Mouse (Mus musculus) ES-E14 (cell line): ENCODE results near the gene Synj1. TPM values are rescaled to one million over a fixed set of nuclear protein-coding genes. Genes with fewer than 3 reads are reported as not detected.

ENCODE experiments used
- DNase-seq: peaks from one replicate; pipeline ENCODE4 v3.0.0-alpha.2; 2013; ENCODE audit warnings: low read depth, low spot score
- H3K27ac ChIP-seq: 2 replicates; pipeline ENCODE4 v1.5.1; 2012; ENCODE audit warnings: low read depth, mild to moderate bottlenecking, low read length, moderate library complexity, mixed read lengths; ENCODE audit not compliant: poor library complexity, insufficient read depth, severe bottlenecking
- H3K36me3 ChIP-seq: 2 replicates; pipeline ENCODE4 v1.6.1; 2012; ENCODE audit warnings: mild to moderate bottlenecking, low read length, moderate library complexity, mixed read lengths; ENCODE audit not compliant: control insufficient read depth, poor library complexity, insufficient read depth, severe bottlenecking
- H3K4me1 ChIP-seq, 2 experiments: fragments of 150-350 bp in 1 of 2; sonication (generic) in 1 of 2; 2 replicates each; pipeline ENCODE4 v1.6.1; 2012; ENCODE audit warnings: low read length in 2 of 2, mild to moderate bottlenecking in 1 of 2, mixed read lengths in 1 of 2; ENCODE audit not compliant: control insufficient read depth in 2 of 2, insufficient read depth in 2 of 2, poor library complexity in 1 of 2
- H3K4me3 ChIP-seq, 2 experiments: fragments of 150-350 bp in 1 of 2; sonication (generic) in 1 of 2; 2 replicates each; pipeline ENCODE4 v1.5.1; 2012; ENCODE audit warnings: low read length in 2 of 2, low read depth in 1 of 2, mild to moderate bottlenecking in 1 of 2, mixed read lengths in 1 of 2; ENCODE audit not compliant: insufficient read depth in 1 of 2, poor library complexity in 1 of 2, severe bottlenecking in 1 of 2
- H3K9ac ChIP-seq: 2 replicates; pipeline ENCODE4 v1.6.1; 2012; ENCODE audit warnings: low read depth, mild to moderate bottlenecking, low read length, mixed read lengths; ENCODE audit not compliant: poor library complexity, insufficient read depth, severe bottlenecking
- H3K9me3 ChIP-seq: fragments of 150-350 bp; sonication (generic); 2 replicates; pipeline ENCODE4 v1.6.1; 2012; ENCODE audit warnings: low read depth, mild to moderate bottlenecking, low read length; ENCODE audit not compliant: control insufficient read depth, insufficient read depth
- CHD2 ChIP-seq: IDR thresholded peaks from 2 replicates; pipeline ENCODE4 v1.6.1; 2014; ENCODE audit warnings: mild to moderate bottlenecking, low read depth, low read length, inconsistent platforms
- HCFC1 ChIP-seq: IDR thresholded peaks from 2 replicates; pipeline ENCODE4 v1.6.1; 2012; ENCODE audit warnings: low read length, inconsistent platforms, borderline replicate concordance; ENCODE audit not compliant: insufficient read depth
- MAFK ChIP-seq: IDR thresholded peaks from 2 replicates; pipeline ENCODE4 v1.6.1; 2014; ENCODE audit warnings: mild to moderate bottlenecking, low read depth, low read length, inconsistent platforms; ENCODE audit not compliant: insufficient read depth
- ZC3H11A ChIP-seq: IDR thresholded peaks from 2 replicates; pipeline ENCODE4 v1.6.1; 2012; ENCODE audit warnings: low read depth, mild to moderate bottlenecking, inconsistent platforms, low read length, borderline replicate concordance
- ZNF384 ChIP-seq: IDR thresholded peaks from 2 replicates; pipeline ENCODE4 v1.6.1; 2012; ENCODE audit warnings: low read depth, low read length, inconsistent platforms
- in situ Hi-C, 2 experiments: fragments of 600-800 bp; cut with MboI; formaldehyde crosslinking; loops; one replicate each; pipeline ENCODE4 v1.15.1; 2025; ENCODE audit warnings: low sequenced_read_pairs in 2 of 2, inconsistent platforms in 1 of 2; ENCODE audit not compliant: unreplicated experiment in 2 of 2
- total RNA-seq: library from RNA; depleted of rRNA; stranded (reverse); fragments of 300-350 nt; gene quantifications from 2 replicates; pipeline ENCODE4 v1.2.3, GENCODE M21; 2012

The Synj1 gene
- total RNA-seq, 1 experiment, result 8.9 TPM

GRCm38 (mm10) chr16:91043461-91044248 lies 32.5 kb upstream of the Synj1 start:
- H3K9me3 ChIP-seq, result no peaks in the 10 kb centered on the region
- in situ Hi-C loops, result no loop called here
- peaks cover 7% of the 10 kb centered on the region for H3K36me3 ChIP-seq
- H3K4me3 ChIP-seq, result peak overlapping the region; percentile 81 to 93
- H3K9ac ChIP-seq, result peak overlapping the region; percentile 90
- peak overlapping the region; percentile 69 for H3K27ac ChIP-seq
- peak; percentile 42 for DNase-seq
- H3K4me1 ChIP-seq, result peaks cover 1 to 2% of the 10 kb centered on the region in 2 experiments; a peak in 1 of 4 replicates
- no peak for TF ChIP-seq HCFC1
- no peak for TF ChIP-seq ZC3H11A
- TF ChIP-seq ZNF384, result no peak
- TF ChIP-seq MAFK, result no peak
- TF ChIP-seq CHD2, result peak; percentile 26; the same call in 1 of the 2 replicates

GRCm38 (mm10) chr16:91042640-91043039 lies 31.5 kb upstream of the Synj1 start:
- Histone ChIP-seq H3K36me3 (peaks cover 9% of the 10 kb centered on the region), H3K9me3 (no peaks in the 10 kb centered on the region), H3K27ac (no peak overlapping the region), H3K4me1 (0 out of 4 replicates have a peak, but pooled peaks cover 0 to 2% of the 10 kb centered on the region in 2 experiments), H3K9ac (no peak overlapping the region), H3K4me3 (peak overlapping the region in 1 of 2 experiments; percentile 93; a peak in 1 of 4 replicates)
- no peak for TF ChIP-seq MAFK
- TF ChIP-seq ZNF384, result no peak
- in situ Hi-C loops, result no loop called here
- DNase-seq, result no peak

GRCm38 (mm10) chr16:91035866-91036265 lies 24.8 kb upstream of the Synj1 start:
- TF ChIP-seq ZC3H11A, result no peak
- no peak for TF ChIP-seq ZNF384
- no peak for TF ChIP-seq HCFC1
- TF ChIP-seq CHD2, result no peak
- H3K9ac ChIP-seq, result no peak overlapping the region
- no peak for DNase-seq
- no peak overlapping the region for H3K4me3 ChIP-seq
- in situ Hi-C loops, result no loop called here
- no peaks in the 10 kb centered on the region for H3K4me1 ChIP-seq
- H3K27ac ChIP-seq, result no peak overlapping the region
- H3K9me3 ChIP-seq, result no peaks in the 10 kb centered on the region
- peaks cover 34% of the 10 kb centered on the region for H3K36me3 ChIP-seq

GRCm38 (mm10) chr16:91030751-91031150 lies 19.6 kb upstream of the Synj1 start:
- DNase-seq, result no peak
- Histone ChIP-seq H3K4me3 (no peak overlapping the region), H3K27ac (no peak overlapping the region), H3K4me1 (no peaks in the 10 kb centered on the region), H3K36me3 (peaks cover 34% of the 10 kb centered on the region), H3K9ac (no peak overlapping the region), H3K9me3 (no peaks in the 10 kb centered on the region)
- TF ChIP-seq ZC3H11A (no peak), HCFC1 (no peak), MAFK (no peak), CHD2 (no peak), ZNF384 (no peak)
- in situ Hi-C loops, result no loop called here
